Mouse (Mus musculus) cortical plate, adult 2 months (tissue): ENCODE data around the gene Tbc1d2.

ENCODE experiments used
- CTCF ChIP-seq: fragments of 200-500 bp; IDR thresholded peaks from 2 replicates; pipeline ENCODE4 v1.5.1; 2011; ENCODE audit warnings: mild to moderate bottlenecking, control low read depth, low read length; ENCODE audit not compliant: insufficient read depth; ENCODE audit errors: extremely low read depth
- POLR2A ChIP-seq: fragments of 200-500 bp; IDR thresholded peaks from 2 replicates; pipeline ENCODE4 v1.6.1; 2011; ENCODE audit warnings: mild to moderate bottlenecking, low read length, control low read depth; ENCODE audit not compliant: insufficient read depth; ENCODE audit errors: extremely low read depth

DNA sequence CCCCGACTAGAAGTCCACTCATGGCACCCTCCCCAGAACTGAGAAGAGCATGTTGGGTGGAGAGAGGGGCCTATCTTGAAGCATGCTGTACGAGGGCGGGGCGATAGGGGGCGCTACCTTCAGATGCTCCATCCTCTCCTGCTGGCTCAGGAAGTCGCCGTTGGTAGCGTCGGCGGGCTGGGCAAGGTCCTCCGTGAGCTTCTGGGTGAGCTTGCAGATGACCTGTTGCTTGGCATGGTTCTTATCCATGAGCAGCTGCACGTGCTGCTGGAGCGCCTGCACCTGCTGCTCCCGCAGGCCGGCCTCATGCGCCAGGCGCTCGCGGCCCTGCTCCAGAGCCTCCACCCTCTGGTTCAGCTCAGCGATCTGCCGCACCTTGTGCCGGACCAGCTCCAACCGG, 29.7 kb downstream of the Tbc1d2 start:
- TF ChIP-seq CTCF (peak; percentile 21; the same call in 1 of the 2 replicates), POLR2A (no peak)
